Mouse (Mus musculus) 3134 (cell line): ENCODE data around the gene Vmn1r47.
"Not testable (repeated sequence)": the region's sequence is repeated elsewhere in the genome, so short reads cannot be mapped to it uniquely, and the experiment has no call there.

Experiments
- DNase-seq: peaks from one replicate; pipeline ENCODE4 v3.0.0-alpha.2; 2011; ENCODE audit warnings: low spot score; ENCODE audit not compliant: insufficient read length; ENCODE audit errors: extremely low read depth

The Vmn1r47 gene

DNA sequence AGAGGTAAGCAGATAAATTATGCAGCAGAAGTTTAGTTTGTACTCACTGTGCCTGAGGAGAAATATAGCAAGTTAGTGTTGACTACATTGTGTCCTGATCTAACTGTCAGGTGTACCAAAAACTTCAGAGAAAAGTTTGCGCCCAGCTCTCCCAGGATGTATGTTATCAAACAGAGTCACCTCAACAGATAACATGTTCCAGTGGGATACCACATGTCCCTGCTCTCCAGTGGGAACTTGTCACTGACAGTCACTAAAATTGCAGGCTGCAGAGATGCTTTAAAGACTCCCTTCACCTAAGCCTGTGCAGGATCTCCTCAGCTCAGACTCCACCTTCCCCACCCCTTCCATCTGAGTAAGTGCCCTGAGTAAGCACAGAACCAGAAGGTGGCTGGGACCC is at the start of gene Vmn1r47:
Gene Vmn1r47, plus strand, starts transcription at position 301 of the 400 bp plus-strand sequence.
- DNase-seq, result not testable (repeated sequence)

DNA sequence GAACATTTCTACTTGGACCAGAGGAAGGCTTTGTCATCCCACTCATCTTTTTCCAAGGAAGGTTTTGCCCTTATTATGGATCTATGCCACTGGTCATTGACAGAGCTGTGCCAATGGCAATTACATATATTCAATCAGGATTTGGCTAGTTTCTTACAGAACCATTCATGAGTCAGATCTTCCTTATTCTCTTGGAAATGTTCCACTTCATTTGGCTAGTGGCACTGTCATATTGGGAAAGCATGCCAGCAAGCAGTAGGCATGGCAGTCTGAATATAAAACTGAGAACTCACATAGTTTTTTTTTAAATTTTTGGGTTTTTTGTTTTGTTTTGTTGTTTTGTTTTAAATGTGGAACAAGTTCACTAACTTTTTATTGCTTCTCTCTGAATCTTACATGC is 49.6 kb upstream of the Vmn1r47 start:
- no peak for DNase-seq

DNA sequence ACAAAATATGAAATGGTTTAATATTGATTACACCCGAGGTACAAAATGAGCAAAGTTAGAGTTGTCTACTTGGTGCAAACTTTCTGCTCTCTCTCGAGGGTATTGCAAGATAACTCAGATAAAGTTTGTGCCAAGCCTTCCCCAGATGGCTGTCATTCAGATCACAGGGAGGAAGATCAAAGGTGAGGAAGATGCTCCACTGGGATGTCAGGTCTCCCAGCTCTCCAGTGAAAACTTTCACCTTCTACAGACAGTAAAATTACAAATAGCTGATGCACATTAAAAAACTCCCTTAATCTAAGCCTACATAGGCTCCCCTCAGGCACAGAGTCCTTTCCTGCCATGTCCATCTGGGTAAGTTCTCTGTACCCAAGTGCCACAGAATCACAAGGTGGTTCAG is 46.9 kb upstream of the Vmn1r47 start, which contains the start of gene Vmn1r46:
Gene Vmn1r46, plus strand, starts transcription at position 301 of the 400 bp plus-strand sequence.
- DNase-seq, result no peak

DNA sequence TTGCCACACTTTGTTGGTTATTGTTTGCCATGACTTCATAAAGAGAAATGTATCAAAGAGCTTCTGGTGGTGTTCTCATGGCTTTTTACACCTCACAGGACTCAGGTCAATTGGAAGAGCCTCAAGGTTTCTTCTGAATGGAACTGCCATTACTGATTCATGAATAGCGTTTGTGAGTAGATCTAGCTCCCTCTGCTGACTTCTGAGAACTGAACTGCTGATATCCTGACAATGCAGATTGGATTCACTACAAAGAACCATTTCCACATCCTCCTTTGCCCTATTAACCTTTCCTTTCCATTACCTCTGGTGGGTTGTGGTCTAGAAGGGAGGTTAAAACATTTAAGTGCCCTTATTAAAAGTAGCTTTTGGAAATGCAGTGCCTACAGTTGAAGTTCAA is 30.0 kb upstream of the Vmn1r47 start:
- DNase-seq, result no peak

DNA sequence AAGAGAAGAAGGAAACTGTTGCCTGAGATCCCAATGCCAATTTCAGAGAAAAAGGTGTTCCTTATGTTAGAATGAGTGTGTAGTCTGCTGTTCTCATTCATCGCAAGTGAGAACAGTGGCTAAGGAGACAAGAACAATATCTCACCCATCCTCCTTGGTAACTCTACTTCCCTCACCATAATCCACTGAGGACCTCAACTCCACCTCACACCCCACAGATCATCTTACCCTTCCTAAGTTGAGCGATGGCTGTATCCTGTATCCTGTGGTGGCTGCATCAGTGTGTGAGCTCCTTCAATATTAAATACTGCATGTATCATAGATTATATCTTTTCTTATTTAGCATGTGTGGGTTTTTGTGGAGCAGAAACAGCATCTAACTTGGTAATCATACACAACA is 20.8 kb downstream of the Vmn1r47 start, which contains the start of gene Vmn1r48:
Gene Vmn1r48, minus strand, starts transcription at position 101 of the 400 bp plus-strand sequence.
- not testable (repeated sequence) for DNase-seq
